Mouse (Mus musculus) heart, embryonic 11.5 days (tissue): ENCODE measurements around the gene Rapgef2. TPM values are rescaled to one million over a fixed set of nuclear protein-coding genes. Genes with fewer than 3 reads are reported as not detected.

Experiments used
- ATAC-seq: fragments of 200-750 bp; cut with Nextera tagmentation; replicated peaks from 2 replicates; pipeline ENCODE4 v1.8.0; 2017; ENCODE audit warnings: moderate library complexity; ENCODE audit not compliant: insufficient number of reproducible peaks, low FRiP score, low TSS enrichment
- H3K27ac ChIP-seq: fragments of 300-500 bp; sonication (generic); 2 replicates; pipeline ENCODE4 v1.5.1; 2014; ENCODE audit warnings: mild to moderate bottlenecking, low read depth, low read length
- H3K27me3 ChIP-seq: fragments of 300-500 bp; sonication (generic); 2 replicates; pipeline ENCODE4 v1.6.1; 2014; ENCODE audit warnings: mild to moderate bottlenecking, low read length, mixed read lengths; ENCODE audit not compliant: control insufficient read depth, insufficient read depth
- H3K36me3 ChIP-seq: fragments of 300-500 bp; sonication (generic); 2 replicates; pipeline ENCODE4 v1.6.1; 2014; ENCODE audit warnings: mild to moderate bottlenecking, low read length, moderate library complexity, mixed read lengths; ENCODE audit not compliant: control insufficient read depth, insufficient read depth
- H3K4me1 ChIP-seq: fragments of 300-500 bp; sonication (generic); 2 replicates; pipeline ENCODE4 v1.6.1; 2014; ENCODE audit warnings: low read length; ENCODE audit not compliant: control insufficient read depth, insufficient read depth
- H3K4me2 ChIP-seq: fragments of 300-500 bp; sonication (generic); 2 replicates; pipeline ENCODE4 v1.6.1; 2014; ENCODE audit warnings: mild to moderate bottlenecking, moderate library complexity
- H3K4me3 ChIP-seq: fragments of 300-500 bp; sonication (generic); 2 replicates; pipeline ENCODE4 v1.5.1; 2014; ENCODE audit warnings: low read depth, low read length
- H3K9ac ChIP-seq: fragments of 300-500 bp; sonication (generic); 2 replicates; pipeline ENCODE4 v1.6.1; 2014; ENCODE audit warnings: mild to moderate bottlenecking, low read depth, low read length, moderate library complexity
- H3K9me3 ChIP-seq: fragments of 300-500 bp; sonication (generic); replicated peaks from 2 replicates; pipeline ENCODE4 v1.6.1; 2016; ENCODE audit warnings: low read length; ENCODE audit not compliant: control insufficient read depth
- WGBS: fragments of 180-500 bp; shearing (Covaris S2); extraction: QIAGEN DNeasy Blood & Tissue Kit; methylation state at CpG from one replicate; pipeline ENCODE4 v1.1.7; 2014; ENCODE audit not compliant: insufficient replicate concordance; 5-methylcytosine and 5-hydroxymethylcytosine counted together
- polyA plus RNA-seq: library from polyadenylated mRNA; unstranded; fragments of >200 nt; fragmentation: Nextera tagmentation; extraction: Ambion mirVana; gene quantifications from 2 replicates; pipeline ENCODE4 v1.2.1, GENCODE M21; 2014

The Rapgef2 gene
- polyA plus RNA-seq, 1 experiment from 2014 or later: 5.9 TPM

- Histone ChIP-seq H3K4me1 (no peaks in the 10 kb centered on the region), H3K9ac (no peak overlapping the region), H3K9me3 (no peaks in the 10 kb centered on the region), H3K4me2 (no peak overlapping the region), H3K36me3 (peaks cover 29% of the 10 kb centered on the region), H3K27ac (no peak overlapping the region), H3K4me3 (no peak overlapping the region), H3K27me3 (no peaks in the 10 kb centered on the region)
- no peak for ATAC-seq
- 94% methylated on average over 3 of the region's 3 CpGs for WGBS
Measured at GRCm38 (mm10) chr3:79083881-79084280, 202.4 kb downstream of the Rapgef2 start.

- 90% methylated on average over 10 of the region's 10 CpGs for WGBS
Measured at GRCm38 (mm10) chr3:79083030-79083429, 203.3 kb downstream of the Rapgef2 start.

GRCm38 (mm10) chr3:79079076-79079475 is 207.2 kb downstream of the Rapgef2 start:
- Histone ChIP-seq H3K9ac (no peak overlapping the region), H3K27ac (no peak overlapping the region), H3K4me3 (no peak overlapping the region), H3K4me2 (no peak overlapping the region), H3K4me1 (no peaks in the 10 kb centered on the region), H3K27me3 (no peaks in the 10 kb centered on the region), H3K9me3 (no peaks in the 10 kb centered on the region), H3K36me3 (peaks cover 26% of the 10 kb centered on the region)
- ATAC-seq: no peak
- WGBS: 79% methylated on average over 3 of the region's 3 CpGs

More at GRCm38 (mm10) chr3:79083030-79083429, 203.3 kb downstream of the Rapgef2 start:
- Histone ChIP-seq H3K9me3 (no peaks in the 10 kb centered on the region), H3K4me2 (no peak overlapping the region), H3K27me3 (no peaks in the 10 kb centered on the region), H3K36me3 (peaks cover 36% of the 10 kb centered on the region), H3K27ac (no peak overlapping the region), H3K4me3 (no peak overlapping the region), H3K9ac (no peak overlapping the region), H3K4me1 (no peaks in the 10 kb centered on the region)
- no peak for ATAC-seq

- no peak overlapping the region for H3K9ac ChIP-seq
- H3K4me2 ChIP-seq: no peak overlapping the region
- no peaks in the 10 kb centered on the region for H3K27me3 ChIP-seq
- 92% methylated on average over 3 of the region's 3 CpGs for WGBS
- H3K4me3 ChIP-seq: no peak overlapping the region
- H3K9me3 ChIP-seq: no peaks in the 10 kb centered on the region
- H3K4me1 ChIP-seq: peaks cover 8% of the 10 kb centered on the region; the same call in 1 of the 2 replicates
- no peak for ATAC-seq
- peaks cover 9% of the 10 kb centered on the region for H3K36me3 ChIP-seq
- no peak overlapping the region for H3K27ac ChIP-seq
Measured at GRCm38 (mm10) chr3:79074970-79075369, 211.3 kb downstream of the Rapgef2 start.

- H3K4me1 ChIP-seq: peaks cover 8% of the 10 kb centered on the region; the same call in 1 of the 2 replicates
- WGBS: 83% methylated on average over 13 of the region's 13 CpGs
- H3K4me3 ChIP-seq: no peak overlapping the region
- H3K9me3 ChIP-seq: no peaks in the 10 kb centered on the region
- no peak overlapping the region for H3K27ac ChIP-seq
- H3K27me3 ChIP-seq: no peaks in the 10 kb centered on the region
- peaks cover 9% of the 10 kb centered on the region for H3K36me3 ChIP-seq
- ATAC-seq: no peak
- no peak overlapping the region for H3K4me2 ChIP-seq
- H3K9ac ChIP-seq: no peak overlapping the region
Measured at GRCm38 (mm10) chr3:79073541-79074244, 212.6 kb downstream of the Rapgef2 start.

- H3K4me2 ChIP-seq: peak overlapping the region; percentile 51
Measured at GRCm38 (mm10) chr3:79071561-79071960, 214.8 kb downstream of the Rapgef2 start.

GRCm38 (mm10) chr3:79069891-79070290 is 216.4 kb downstream of the Rapgef2 start:
- H3K4me3 ChIP-seq: no peak overlapping the region
- WGBS: 88% methylated on average over 10 of the region's 10 CpGs
- no peak for ATAC-seq
- no peak overlapping the region for H3K9ac ChIP-seq
- H3K4me1 ChIP-seq: peaks cover 8% of the 10 kb centered on the region; the same call in 1 of the 2 replicates
- H3K36me3 ChIP-seq: peaks cover 10% of the 10 kb centered on the region
- no peak overlapping the region for H3K4me2 ChIP-seq
- no peaks in the 10 kb centered on the region for H3K27me3 ChIP-seq
- no peaks in the 10 kb centered on the region for H3K9me3 ChIP-seq
- no peak overlapping the region for H3K27ac ChIP-seq

More at GRCm38 (mm10) chr3:79071561-79071960, 214.8 kb downstream of the Rapgef2 start:
- H3K9me3 ChIP-seq: no peaks in the 10 kb centered on the region
- 0 out of 2 replicates have a peak overlapping the region, but pooled peaks have one; percentile 28 for H3K9ac ChIP-seq
- H3K4me1 ChIP-seq: peaks cover 8% of the 10 kb centered on the region; the same call in 1 of the 2 replicates
- WGBS: 24% methylated on average over 5 of the region's 7 CpGs
- H3K36me3 ChIP-seq: peaks cover 7% of the 10 kb centered on the region; the same call in 1 of the 2 replicates
- no peak for ATAC-seq
- H3K4me3 ChIP-seq: peak overlapping the region; percentile 18; the same call in 1 of the 2 replicates
- H3K27me3 ChIP-seq: no peaks in the 10 kb centered on the region
- peak overlapping the region; percentile 62 for H3K27ac ChIP-seq

- H3K9me3 ChIP-seq: no peaks in the 10 kb centered on the region
- H3K4me1 ChIP-seq: peaks cover 8% of the 10 kb centered on the region; the same call in 1 of the 2 replicates
- H3K27me3 ChIP-seq: no peaks in the 10 kb centered on the region
- H3K4me2 ChIP-seq: no peak overlapping the region
- no peak overlapping the region for H3K4me3 ChIP-seq
- ATAC-seq: no peak
- H3K36me3 ChIP-seq: peaks cover 10% of the 10 kb centered on the region
- no peak overlapping the region for H3K9ac ChIP-seq
- WGBS: 86% methylated on average over 11 of the region's 11 CpGs
- H3K27ac ChIP-seq: no peak overlapping the region
Measured at GRCm38 (mm10) chr3:79068976-79069375, 217.3 kb downstream of the Rapgef2 start.
